Mouse (Mus musculus): ENCODE data around the gene Mtfp1.
A peak's percentile ranks its signal among the peaks of the same experiment; 100 is the strongest.

Gene Mtfp1

DNA sequence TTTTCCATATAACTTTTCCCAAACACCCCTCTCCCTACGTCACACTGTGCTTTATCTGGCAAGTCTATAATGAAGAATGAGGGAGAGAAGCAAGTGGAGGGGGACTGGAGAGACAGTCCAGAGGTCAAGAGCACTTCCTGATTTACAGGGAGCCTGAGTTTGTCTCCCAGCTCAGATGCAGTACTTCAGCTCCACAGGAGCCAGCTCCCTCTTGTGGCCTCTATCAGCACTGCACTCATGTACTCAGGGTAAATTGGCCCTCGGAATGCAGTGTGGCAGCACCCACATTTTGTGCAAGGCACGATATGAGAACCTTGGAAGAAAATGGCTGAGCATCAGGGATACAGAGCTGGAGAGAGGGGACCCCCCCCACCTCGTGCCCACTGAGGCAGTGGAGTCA is 15.0 kb downstream of the Mtfp1 start:
- peak; percentile 47 for DNase-seq (ENCODE audit: low spot score)

DNA sequence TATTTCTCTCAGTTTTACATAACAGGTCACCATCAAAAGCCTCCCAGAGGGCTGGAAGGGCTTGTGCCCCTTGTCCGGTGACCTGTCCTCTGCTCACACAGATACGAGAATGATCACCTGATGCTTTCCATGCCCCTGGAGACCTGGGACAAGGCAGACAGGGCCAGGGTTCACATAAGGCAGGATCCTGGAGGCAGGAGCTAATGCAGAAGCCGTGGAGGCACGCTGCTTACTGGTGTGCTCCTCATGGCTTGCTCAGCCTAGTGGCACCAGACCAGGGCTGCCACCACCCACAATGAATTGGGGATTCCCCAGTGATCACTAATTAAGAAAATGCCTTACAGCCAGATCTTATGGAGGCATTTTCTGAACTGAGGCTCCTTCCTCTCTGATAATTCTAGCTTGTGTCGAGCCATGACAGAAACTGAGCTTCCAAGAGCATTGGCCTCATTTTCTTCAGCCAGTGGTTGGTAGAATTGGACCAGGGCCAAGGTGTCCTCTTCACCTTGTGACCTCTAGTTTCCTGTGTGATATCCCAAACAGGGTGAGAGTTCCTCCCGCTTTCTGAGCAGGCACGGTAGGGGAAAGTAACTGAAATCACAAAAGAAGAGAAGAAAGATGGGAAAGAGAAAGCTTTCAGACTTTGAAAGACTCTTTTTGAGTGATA is 16.8 kb downstream of the Mtfp1 start:
- no peak for DNase-seq (ENCODE audit: low spot score)

DNA sequence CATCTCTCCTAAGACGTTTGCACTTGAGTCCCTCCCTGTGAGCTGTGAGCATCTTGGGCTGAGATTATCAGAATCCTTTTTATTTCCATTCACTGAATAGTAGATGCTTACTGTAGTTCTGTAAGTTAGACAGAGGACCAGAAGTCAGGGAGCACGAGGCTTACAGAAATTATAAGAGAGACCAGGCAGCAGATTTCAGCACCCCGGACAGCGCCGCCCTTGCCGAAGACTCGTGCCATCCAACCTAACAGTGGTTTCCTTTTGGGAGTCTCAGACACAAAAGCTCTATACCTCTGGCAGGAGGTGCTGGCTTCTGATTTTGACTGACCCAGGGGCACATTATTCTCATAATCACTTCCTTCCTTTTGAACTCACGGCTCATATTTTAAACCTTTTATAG is 18.6 kb downstream of the Mtfp1 start:
- DNase-seq (ENCODE audit: low spot score) = peak; percentile 52

DNA sequence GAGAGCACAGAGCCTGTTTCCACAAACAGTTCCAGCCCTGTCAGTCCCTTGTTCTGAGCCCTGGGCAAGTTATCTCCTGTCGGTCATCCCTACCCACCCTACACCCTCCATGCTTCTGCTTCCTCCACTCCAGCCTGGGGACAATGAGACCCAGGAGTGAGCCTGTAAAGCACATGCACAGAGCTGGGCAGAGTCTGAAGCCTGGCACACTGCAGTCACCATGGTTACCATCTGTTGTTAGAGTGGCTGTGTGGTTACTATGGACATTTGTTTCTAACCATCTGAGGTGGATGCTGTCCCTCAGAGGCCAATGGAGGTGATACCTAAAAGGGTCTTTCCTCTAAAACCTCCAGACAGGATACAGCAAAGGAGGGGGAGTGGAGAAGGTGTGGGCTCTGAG is 25.6 kb downstream of the Mtfp1 start:
- no peak for DNase-seq (ENCODE audit: low spot score)

DNA sequence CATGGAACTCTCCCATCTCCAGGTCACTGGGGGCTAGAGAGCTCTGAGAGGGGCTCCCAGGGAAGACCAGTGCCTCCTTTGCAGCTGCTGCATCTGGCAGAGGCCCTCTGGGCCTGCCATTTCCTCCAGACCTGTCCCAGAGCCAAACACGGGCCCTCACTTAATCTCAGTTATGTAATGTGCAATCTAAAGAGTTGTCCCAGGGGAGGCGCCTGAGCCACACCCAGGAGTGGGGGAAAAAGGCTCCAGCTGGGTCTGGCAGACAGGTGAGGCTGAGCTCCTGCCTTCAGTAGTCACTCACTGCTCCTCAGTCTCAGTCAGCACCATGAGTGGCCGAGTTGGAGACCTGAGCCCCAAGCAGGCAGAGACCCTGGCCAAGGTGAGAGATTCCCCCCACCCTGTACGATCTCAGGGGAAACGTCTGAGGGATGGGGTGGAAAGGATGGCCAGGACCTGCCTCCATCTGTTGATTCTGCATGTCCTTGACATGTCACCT is 30.6 kb downstream of the Mtfp1 start, which contains the start of gene Sec14l3:
Gene Sec14l3, plus strand, starts transcription at position 215 of the 496 bp plus-strand sequence.
- DNase-seq (ENCODE audit: low spot score) = no peak

DNA sequence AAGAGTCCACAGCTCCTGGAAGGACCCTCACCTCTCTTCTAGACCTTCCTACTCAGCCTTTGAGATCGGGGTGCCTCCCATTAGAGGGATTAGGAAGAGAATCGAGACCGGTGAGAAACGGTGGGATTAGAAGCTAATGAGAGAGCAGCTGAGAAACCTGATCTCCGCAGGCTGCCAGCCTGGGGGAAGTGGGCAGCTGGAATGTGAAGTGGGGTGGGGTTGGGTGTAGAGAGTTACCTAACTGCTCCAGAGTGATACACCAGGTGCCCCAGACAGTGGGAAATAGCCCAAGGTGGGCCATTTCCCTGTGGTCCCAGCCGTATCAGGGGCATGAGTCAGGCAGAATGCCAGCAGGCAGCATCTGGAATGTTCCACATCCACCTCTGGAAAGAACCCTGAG is 32.3 kb downstream of the Mtfp1 start:
- no peak for DNase-seq (ENCODE audit: low spot score)

DNA sequence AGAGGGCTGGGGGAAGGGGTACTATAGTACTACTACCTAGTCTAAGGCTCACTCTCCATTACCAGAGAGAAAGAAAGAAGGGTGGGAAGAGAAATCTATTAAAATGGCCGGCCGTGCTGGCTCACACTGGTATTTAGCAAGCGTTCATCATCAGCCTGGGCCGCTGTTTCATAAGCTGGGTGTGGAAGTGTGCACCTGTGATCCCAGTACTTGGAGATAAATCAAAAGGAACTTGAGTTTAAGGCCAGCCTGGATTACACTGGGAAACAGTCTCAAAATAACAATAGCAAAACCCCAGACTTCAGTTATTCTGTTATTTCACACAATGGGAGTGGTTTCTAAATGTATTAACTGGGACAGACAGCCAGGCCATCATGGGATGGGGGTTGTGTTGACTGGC is 32.7 kb downstream of the Mtfp1 start:
- DNase-seq (ENCODE audit: low spot score) = no peak

DNA sequence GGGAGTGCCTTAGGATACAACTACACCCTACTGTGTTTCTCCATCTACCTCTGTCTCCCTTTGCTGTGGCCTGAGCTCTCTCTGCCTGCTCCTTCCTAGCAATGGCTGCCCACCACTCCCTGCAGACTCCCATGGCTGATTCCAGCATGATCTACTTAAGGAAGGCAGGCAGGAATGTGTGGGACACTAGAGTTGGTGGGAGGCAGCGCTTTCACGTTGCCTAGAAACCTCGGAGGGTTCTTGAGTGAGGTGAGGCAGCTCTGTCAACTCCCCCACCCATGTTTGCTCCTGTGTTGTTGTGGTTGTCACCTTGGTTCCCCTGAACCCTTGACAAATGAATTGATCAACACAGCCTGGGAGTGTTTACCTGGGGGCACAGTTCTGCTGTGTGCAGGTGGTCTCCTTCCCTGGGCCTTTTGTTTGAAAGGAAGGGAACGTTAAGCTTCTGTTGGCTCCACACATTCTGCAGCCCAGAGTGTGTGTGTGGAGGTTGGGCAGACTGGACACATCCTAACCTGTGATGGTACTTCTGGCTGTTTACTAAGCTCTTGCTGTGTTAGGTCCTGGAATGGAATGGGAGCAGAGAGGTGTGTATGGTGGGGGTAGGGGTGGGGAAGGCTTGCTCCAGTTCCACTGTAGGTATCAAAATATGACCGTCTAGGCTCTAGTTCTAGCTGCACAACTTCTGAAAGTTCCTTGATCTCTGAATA is 34.2 kb downstream of the Mtfp1 start:
- DNase-seq (ENCODE audit: low spot score) = no peak

DNA sequence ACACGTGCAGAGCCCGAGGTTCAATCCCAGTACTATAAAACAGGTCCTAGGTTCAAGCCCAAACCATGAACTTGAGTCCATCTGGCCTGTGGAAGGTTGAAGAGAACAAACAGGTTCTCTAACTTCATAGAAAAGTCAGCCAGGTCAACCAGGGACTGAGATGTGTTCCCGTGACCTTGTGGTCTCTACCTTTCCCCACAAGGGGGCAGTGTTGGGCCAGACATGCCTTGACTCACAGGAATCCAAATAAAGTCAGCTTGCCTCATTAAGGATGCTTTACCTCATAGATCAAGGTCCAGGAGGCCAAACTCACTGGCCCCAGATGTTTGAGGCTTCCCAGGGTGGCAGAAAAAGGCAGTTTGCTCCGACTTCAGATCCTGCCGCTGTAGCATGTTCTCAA is 41.7 kb downstream of the Mtfp1 start:
- peak; percentile 62 for DNase-seq (ENCODE audit: low spot score)

DNA sequence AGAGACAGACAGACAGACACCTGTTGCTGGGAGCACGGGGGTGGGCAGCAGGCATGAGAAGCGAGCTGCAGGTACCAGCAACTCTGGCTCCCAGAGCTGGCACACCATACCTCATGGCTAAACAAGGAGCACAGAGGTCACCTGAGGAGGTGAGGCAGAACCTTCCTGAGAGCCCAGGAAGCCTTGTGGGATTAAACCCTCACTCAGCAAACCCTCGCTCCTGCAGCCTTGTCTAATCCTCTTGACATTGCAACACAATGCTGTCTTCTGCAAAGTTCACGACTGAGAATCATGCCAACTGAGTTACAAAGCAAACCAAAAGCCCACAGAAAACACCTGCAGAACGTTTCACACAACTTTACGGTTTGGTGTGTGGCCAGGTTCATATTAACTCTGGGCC is 46.8 kb downstream of the Mtfp1 start:
- DNase-seq (ENCODE audit: low spot score) = no peak

DNA sequence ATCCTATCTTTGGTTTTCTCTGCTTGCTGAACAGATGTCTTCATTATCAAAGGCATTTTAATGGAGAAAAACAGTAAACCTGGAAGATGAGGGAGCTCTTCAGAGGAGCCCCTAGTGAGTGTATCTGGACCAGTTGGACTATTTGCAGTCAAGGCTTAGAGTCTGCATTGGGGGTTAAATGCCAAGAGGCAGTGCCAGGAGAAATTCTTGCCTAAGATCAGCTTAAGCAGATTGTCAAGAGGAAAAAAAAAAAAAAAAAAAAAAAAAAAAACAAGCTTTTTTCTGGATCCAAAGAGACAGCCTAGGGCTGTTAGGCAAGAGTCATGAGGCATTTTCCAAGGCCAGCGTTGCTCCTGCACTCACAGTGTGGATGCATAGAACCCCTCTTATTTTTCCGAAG is 47.5 kb downstream of the Mtfp1 start:
- no peak for DNase-seq (ENCODE audit: low spot score)

DNA sequence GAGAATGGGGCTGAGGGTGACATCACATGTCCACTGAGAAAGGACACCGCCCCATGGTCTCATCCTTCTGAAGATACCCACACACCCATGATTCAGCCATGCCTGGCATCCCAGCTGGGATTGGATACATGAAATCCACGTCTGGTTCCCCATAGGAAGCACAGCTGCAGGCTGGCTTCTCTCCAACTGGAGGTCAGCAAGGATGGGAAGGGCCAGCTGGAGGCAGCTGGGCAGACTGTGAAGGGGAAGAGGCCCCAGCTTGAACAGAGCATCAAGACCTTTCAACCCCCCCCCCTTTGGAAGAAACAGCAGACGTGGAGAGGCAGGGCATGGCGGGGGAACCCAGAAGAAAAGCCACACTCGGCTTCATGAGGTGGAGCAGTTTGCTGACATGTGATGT is 48.7 kb downstream of the Mtfp1 start:
- DNase-seq (ENCODE audit: low spot score) = no peak

DNA sequence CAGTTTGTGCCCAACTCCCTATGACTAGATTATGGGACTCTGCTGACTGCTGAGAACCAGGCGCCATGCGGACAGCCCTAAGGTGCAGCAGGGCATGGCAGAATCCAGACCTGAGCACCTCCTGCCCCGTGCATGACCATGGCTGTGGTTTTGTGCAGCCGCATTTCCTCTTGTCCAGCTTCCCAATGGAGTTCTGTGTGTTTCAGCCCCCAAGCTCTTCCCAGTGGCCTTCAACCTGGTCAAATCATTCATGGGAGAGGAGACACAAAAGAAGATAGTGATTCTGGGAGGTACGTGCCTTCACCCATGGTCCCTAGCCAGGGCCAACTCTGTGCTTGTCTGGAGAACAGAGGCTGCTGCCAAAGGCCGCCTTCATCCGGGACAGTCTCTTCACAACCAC is 52.2 kb downstream of the Mtfp1 start:
- no peak for DNase-seq (ENCODE audit: low spot score)

All from urinary bladder, postnatal 25 days (tissue).